Mouse (Mus musculus): ENCODE results near the gene Lrp5.
"Not testable (repeated sequence)": the region's sequence is repeated elsewhere in the genome, so short reads cannot be mapped to it uniquely, and the experiment has no call there.

The Lrp5 gene

DNA sequence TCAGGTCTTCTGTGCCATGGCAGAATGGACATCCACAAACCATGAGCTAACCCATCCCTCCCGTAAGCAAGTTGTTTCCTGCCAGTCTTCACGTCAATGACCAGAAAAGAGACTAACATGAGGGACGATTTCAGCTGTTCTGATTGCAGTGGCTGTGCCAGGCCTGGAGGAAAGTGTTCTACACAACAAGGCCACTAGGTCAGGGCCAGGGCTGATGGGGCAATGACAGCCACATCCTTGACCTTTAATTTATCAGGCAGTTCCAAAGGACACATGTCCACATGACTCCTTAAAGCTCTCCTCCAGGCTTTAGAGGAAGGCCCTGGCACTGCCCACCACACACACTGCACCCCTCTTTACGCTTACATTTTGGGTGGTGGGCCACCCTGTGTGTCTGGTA is 9.1 kb upstream of the Lrp5 start:
- DNase-seq (ENCODE audit: low spot score in 2 of 2): no peak

DNA sequence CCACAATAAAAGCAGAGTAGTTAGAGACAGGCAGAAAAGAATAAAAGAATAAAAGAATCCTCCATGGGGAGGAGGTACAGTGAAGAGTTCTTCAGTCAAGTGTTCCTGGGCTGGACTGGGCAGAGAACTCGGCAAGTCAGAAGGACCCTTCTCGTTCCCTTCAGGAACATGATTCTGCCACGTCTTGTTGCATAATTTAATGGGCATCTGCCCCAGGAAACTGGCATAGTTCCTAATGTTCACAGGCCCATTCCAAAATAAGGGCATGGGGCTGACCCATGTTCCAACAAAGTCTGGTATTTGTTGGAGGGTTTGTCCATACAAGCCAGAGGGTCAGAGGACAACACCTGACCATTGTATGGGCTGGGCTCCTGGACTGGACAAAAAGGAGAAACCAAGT is 8.6 kb upstream of the Lrp5 start:
- DNase-seq (ENCODE audit: low spot score in 2 of 2): no peak

DNA sequence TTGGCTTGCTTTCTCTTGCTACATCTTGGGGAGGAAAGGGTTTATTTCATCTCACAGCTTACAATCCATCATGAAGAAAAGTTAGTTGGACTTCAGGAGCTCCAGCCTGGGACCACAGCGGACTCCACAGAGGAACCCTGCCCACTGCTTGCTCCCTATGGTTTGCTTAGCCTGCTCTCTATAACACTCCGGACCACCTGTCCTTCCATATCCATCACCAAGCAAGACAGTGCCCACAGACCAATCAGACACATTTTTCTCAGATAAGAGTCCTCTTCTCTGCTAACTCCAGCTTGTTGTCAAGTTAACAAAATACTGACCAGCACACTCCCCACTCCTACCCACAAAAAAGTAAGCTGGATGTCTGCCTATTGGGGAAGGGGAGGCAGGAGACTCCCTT is 8.1 kb upstream of the Lrp5 start:
- DNase-seq (ENCODE audit: low spot score in 2 of 2): no peak

DNA sequence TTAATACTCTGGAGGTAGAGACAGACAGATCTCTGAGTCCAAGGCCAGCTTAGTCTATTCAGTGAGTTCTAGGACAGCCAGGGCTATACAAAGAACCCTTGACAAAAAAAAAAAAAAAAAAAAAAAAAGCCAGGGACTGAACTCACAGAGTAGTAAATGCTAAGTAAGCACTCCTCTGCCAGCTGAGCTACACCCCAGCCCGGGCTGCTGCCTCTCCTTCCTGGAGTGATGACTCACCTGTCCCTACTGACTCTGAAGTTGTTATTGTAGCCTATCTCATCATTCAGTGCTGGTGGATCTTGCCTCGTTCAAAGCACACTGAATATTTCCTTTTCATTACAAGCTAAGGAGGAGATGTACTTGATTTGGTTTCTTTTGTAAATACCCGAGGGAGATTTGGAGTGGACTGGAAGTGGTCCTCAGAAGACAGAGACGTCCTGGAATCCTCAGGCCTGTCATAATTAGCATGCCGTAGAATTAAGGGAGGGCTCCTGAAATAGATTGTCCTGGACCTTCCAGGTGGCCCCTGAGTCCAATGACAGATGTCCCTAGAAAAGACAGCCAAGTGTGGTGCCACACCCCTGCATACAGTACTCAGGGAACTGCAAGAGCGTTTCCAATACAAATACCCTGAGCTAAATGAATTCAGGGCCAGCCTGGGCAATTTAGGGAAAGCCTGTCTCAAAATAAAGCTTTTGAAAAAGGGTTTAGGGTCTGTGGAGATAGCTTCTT is 6.2 kb upstream of the Lrp5 start:
- no peak for DNase-seq (ENCODE audit: low spot score in 2 of 2)

DNA sequence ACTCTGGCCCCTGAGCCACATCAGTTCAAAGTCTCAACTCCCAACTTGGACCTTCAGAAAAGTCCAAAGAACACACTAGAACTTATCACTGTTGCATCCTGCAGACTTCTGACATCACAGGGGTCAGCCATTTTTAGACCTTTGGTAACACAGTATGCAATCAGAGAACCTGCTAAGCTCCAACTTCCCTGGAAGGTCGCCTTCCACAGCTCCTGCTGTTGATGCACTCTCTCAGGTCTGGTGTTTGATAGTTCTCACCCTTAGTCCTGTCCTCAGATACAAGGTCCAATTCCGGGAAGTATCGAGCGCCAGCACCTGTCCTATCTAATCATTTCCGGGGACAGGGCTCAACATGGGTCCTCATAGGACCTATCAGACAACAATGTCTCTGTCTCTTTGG is 5.0 kb upstream of the Lrp5 start:
- no peak for DNase-seq (ENCODE audit: low spot score in 2 of 2)

DNA sequence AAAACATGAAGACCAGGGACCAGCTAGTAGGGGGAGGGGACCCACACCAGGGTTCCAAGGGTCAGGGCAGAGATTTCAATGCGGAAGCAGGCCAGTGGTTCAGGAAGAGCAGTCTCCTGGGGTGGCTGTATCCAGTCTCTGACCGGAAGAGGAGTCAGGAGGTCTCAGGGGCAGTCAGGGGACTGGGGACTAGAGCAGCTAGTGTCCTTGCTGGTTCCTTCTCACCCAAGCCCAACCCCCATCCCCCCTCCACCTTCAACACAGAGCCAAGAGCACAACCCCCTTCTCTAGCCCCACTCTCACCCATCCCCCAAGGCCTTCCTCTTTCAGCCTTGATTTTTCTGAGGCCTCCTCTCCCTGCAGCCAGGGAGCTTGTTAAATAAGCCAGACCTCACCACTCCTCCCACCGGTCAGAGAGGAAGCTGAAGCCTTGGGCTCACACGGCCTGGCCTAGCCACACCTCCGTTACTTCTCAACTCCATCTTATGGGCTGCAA is 1.4 kb upstream of the Lrp5 start:
- no peak for DNase-seq (ENCODE audit: low spot score in 2 of 2)

DNA sequence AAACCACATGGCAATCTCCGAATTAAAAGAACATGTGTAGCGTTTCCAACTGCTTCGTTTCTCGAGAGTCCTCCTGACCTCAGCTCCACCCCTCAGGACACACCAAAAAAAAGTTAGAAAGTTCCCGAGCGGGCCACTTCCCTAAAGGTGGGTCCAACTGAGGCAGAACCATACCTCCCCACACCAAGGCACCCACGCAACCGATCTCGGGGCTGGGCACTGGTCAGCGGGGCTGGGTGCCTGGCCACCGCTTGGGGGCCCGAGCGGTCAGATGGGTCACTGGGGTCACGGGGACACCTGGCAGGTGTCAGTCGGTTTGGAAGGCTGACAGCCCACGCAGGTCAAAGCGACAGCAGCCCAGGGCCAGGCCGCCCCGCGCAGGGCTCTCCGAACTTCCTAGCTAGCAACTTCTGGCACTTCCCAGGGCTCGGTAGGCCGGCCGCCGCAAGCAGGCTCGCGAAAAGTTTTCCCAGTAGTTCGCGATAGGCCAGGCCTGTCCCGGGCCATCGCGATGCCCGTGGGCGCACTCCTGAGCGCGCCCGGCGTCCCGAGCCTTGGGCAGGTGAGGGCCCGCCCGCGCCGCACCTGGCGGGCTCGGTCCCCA is 651 bp downstream of the Lrp5 start:
- peak; percentile 44 to 66 for DNase-seq (ENCODE audit: low spot score in 2 of 2)

DNA sequence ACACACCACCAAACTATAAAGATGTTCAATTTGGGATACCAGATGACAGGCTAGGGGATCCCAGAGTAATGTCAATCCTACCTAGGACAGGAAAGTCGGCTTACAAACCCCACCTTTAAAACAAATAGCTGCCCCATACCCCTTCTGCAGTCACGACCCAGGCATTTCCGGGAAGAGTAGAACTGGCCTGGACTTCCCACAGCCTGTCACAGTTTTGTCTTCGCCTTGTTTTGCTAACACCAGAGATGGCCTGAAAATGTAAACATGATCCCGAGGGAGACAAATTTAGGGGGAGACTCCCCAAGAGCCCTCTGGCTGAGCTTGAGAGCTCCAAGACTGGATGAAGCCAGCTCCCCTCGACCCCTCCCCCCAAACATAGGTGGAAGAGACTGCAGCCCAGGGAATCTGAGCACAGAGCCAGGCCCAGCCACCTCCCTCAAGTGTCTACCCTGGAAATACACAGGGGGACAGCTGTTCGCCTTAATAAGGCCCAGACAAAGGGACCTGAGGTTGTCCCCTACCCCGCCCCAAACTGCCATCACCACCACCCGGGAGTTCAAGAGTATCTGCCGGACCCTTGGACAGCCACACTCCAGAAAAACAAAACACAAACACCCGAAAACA is 1.3 kb downstream of the Lrp5 start:
- no peak for DNase-seq (ENCODE audit: low spot score in 2 of 2)

DNA sequence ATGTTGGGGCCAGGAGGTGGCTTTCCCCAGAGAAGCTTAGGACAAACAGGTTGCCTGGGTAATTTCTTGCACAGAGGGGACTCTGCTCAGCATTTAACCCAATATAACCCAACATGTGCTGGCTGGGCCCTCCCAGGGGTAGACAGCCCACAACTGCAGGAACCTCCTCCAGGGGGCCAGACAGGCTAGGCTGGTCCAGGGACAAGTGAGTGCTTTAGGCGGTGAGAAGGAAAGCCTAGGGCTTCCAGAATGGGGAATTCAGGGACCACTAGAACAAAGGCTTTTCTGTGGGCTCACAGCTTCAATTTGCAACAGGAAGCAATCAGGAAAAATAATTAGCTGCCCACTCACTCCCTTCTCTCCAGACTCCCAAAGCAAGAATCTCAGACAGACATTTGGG is 1.9 kb downstream of the Lrp5 start:
- no peak for DNase-seq (ENCODE audit: low spot score in 2 of 2)

DNA sequence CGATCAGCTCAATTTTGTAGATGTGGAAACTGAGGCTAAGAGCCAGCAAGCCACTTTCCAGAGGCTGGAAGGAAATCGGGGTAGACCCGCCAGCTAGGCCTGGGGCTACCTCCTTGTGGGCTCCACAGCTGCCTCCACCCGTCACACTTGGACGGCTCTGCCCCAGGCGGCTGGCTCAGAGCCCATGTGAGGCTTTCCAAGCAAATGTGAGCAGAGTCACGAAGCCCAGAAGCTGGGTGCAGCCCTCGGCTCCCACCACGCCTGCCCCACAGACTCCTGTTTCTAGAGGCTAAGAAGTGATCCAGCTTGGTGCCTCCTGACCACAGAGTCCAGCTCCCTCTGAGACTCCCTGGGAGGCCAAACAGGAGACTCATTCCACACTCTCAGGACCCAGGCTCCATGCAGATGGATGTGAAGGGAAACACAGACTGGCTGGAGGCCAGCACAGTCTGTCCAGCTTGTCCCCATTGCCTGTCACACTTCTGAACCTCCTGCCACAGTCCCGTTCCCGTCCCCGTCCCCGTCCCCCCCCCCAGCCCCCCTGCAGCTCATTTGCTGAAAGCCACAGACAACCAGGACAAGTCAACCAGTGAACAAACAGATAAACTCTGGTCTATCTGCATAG is 4.9 kb downstream of the Lrp5 start:
- peak; percentile 66 to 69 for DNase-seq (ENCODE audit: low spot score in 2 of 2)

DNA sequence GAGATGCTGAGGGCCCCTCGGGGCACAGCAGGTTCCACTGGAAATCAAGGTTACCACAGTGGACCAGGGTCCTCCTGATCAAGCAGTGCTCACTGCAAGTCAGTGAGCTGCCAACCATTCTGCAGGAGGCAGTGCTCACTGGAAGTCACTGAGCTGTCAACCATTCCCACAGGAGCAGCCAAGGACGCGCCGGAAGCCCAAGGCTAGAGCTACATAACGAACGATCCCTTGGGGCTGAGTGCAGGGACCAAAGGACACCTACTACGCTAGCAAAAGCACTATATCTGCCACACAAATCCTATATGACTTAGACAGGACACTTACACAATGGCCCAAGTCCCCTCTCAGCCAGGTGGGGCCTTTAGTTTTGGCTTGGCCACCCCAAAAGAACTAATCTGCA is 5.6 kb downstream of the Lrp5 start:
- DNase-seq (ENCODE audit: low spot score in 2 of 2): no peak

DNA sequence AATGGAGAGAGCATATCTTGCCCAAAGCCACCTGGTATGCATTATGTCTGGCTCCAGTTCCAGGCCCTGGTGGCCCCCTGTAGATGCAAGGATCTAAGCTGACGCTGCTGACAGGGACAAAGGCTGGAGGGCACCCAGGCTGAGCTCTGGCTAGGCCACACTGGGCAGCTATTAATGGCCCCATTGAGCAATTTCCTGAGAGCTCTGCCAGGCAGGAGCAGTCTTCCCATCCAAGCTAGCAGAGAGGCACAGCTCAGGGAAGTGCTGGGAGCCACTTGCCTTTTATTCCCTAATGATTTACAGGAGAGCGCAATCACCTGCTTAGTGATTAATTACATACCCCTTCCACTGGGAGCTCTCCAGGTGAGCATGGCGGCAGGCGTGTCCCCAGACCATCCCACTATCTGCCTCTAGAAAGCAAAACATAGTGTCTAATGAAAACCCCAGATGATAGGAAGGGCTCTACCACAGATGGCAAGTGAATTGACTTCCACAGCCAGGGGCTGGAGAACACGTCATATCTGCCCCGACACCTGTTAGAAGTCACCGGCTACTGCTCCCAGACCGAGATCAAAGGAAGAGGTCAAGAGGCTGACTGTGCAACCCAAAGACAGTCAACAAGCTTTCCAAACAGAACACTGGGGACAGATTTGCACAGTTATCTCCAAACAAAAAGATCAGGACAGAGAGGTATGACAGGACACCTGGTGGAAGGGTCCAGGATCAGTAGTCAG is 12.1 kb downstream of the Lrp5 start:
- DNase-seq (ENCODE audit: low spot score in 2 of 2): no peak

DNA sequence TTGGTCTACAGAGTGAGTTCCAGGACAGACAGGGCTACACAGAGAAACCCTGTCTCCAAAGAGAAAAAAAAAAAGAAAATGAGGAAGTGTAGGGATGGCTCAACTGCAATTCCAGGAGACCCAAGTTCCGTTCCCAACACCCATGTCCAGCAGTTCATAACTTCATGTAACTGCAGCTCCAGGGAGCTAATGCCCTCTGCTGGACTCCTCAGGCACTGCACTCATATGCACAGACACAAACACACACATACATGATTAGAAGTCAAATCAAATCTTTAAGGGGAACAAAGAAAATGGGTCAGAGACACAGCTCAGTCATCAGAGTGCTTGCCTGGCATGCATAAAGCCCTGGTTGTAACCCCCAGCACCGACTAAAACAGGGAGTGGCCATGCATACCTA is 13.2 kb downstream of the Lrp5 start:
- DNase-seq (ENCODE audit: low spot score in 2 of 2): no peak

DNA sequence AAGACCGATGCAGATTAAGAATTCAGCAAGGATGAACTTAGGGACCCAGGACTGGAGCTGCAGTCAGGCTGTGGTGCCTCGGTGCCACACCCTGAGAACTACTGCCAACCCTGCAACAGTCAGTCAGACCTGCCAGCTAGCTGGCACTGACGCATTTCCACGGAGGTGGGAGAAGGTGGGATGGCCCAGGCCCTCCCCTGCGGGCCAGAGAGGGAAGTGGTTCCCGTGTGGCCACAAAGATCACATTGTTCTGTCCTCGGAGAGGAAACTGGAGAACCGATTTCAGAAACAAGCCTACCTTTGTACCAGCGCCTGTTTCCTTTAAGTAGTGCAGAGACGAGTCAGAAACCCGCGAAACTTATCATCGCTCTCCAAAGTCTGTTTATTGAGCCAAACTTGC is 17.3 kb downstream of the Lrp5 start:
- DNase-seq (ENCODE audit: low spot score in 2 of 2): no peak

DNA sequence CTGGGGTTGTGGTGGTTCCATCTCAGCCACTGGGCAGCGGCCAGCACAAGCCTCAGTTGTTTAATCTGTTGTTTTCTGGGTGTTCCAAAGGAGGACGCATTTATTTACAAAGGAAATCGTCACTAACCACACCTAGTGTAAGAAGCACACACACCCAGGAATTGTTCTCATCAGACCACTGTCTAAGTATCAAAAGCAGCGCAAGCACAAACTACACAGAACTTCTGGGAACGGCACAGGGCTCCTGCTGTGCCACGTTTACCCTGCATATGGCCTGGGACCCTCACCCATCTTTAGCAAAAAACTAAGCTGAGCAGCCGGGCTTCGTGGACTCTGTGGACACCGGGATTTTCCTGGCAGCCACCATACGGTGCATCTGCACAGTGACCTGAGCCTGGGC is 17.8 kb downstream of the Lrp5 start:
- DNase-seq (ENCODE audit: low spot score in 2 of 2): no peak

DNA sequence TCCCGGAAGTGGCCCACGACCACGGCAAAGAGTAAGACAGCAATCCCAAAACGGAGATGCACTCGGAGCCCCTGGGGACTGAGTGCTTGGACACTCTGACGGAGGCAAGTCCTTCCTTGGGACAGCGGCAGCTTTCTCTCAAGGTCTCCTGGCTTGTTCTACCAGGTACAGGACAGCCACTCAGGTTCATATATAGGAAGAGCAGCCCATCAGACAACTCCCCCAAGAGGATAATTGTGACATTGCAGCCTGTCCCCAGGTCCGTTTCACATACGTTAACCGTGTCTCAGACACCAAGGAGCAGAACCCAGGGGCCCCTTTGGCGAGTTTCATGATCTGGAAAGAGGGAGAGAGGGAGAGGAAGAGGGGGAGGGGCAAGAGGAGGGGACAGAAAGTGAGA is 18.4 kb downstream of the Lrp5 start:
- no peak for DNase-seq (ENCODE audit: low spot score in 2 of 2)

DNA sequence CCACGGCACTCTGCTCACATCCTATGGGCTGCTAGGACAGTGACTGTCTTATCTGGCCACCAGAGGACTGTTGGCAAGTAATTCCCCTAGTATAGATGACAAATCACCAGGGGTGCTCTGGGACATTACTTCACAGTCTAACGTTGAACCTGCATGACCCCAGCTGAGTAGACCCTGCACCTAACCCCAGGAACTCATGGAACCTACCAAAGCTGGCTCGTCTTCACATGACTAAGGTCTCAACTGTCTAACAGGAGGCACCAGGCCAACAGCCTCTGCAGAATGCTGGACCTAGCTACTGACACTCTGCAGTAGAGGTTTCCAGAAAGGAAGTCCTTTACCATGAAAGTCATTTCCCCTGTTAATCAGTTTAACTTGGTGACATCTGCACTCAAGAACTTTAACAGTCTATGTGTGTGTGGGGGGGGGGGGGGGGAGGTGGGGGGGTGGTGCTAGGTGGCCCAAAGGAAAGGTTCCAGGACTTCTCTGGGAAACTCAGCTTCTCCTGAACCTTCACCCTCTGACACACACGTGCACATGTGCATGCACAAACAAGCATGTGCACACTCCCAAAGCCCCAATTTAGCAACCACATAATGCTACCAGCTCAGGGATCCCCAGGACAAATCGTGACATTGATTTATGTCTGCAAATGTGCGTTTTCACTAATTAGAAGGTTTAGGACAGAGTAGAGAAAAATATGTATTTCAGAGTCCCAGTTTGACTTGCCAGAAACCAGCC is 19.0 kb downstream of the Lrp5 start:
- no peak for DNase-seq (ENCODE audit: low spot score in 2 of 2)

DNA sequence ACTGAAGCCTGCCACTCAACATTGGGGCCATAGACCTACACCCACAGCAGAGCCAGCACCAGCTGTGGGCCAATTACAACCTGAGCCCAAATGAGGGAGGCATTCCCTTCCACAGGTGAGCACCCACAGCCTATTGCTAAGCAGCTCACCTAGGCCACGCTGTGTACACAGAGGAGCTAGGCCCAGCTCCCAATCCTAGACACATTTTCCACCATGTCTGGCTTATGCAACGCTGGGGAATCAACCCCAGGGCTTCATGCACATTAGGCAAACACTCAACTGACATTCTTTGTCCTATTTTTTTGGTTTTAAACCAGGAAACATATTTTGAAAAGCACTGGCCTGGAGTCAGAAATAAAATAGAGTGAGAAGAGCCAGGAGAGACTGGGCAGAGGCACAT is 19.7 kb downstream of the Lrp5 start:
- no peak for DNase-seq (ENCODE audit: low spot score in 2 of 2)

DNA sequence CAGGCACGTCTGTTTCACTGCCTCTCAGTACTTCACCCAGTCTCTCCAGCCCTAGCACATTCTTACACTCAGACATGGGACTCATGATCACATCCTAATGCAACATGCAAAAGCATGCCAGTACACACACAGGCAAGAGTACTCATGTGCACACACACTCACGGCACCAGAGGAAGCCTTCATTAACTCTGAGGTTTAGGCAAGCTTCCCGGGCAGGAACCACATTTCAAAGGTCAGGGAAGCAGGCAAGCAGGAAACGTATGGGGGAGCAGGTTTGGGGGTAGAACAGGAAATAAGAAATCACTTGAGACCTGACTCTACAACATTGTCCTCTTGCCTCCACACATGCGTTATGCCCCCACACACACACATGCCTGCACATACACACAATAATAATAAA is 20.9 kb downstream of the Lrp5 start:
- no peak for DNase-seq (ENCODE audit: low spot score in 2 of 2)

DNA sequence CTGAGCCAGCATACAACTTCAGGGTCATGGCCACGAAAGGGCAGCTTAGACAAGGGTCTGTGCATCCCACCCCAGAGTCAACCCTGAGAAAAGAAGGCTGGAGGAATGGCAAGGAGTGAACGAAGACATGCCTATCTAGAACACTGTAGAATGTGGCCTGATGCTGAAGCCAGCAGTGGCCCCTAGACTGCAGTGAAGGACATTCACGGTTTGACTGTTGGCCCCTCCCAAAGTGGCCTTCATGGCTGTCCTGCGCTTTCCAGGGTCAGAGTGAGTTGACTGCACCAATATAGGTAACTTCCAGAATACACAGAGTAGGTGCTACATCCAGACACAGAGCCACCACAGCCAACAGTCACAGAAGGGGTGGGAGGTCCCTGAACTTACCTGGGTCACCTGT is 28.4 kb downstream of the Lrp5 start:
- no peak for DNase-seq (ENCODE audit: low spot score in 2 of 2)

DNA sequence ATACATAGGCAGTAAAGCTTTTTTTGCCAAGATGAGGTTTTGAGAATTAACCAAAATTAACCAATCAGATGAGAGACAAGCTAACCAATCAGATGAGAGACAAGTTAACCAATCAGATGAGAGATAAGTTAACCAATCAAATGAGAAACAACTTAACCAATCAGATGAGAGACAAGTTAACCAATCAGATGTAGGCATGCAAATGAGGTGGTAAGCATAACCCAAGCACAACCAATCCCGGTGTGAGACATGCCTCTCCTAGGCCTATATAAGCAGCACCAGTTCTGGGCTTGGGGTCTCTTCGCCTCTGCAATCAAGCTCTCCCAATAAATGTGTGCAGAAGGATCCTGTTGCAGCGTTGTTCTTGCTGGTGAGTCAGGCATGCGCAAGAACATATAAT is 29.3 kb downstream of the Lrp5 start:
- DNase-seq (ENCODE audit: low spot score in 2 of 2): not testable (repeated sequence)
